Mouse (Mus musculus) stomach, embryonic 15.5 days (tissue): ENCODE data around the gene Fkbp4. TPM values are rescaled to one million over a fixed set of nuclear protein-coding genes. Genes with fewer than 3 reads are reported as not detected.

Experiments
- ATAC-seq: fragments of 200-750 bp; cut with Nextera tagmentation; 2 replicates; pipeline ENCODE4 v1.8.0; 2017; ENCODE audit warnings: low read depth, moderate number of reproducible peaks, moderate TSS enrichment; ENCODE audit not compliant: insufficient read depth, low FRiP score
- H3K27ac ChIP-seq: fragments of 300-500 bp; sonication (generic); 2 replicates; pipeline ENCODE4 v1.5.1; 2015; ENCODE audit warnings: mild to moderate bottlenecking, inconsistent platforms
- H3K27me3 ChIP-seq: fragments of 300-500 bp; sonication (generic); replicated peaks from 2 replicates; pipeline ENCODE4 v1.6.1; 2015; ENCODE audit warnings: inconsistent platforms
- H3K36me3 ChIP-seq: fragments of 300-500 bp; sonication (generic); 2 replicates; pipeline ENCODE4 v1.6.1; 2015; ENCODE audit warnings: inconsistent platforms
- H3K4me1 ChIP-seq: fragments of 300-500 bp; sonication (generic); 2 replicates; pipeline ENCODE4 v1.6.1; 2015; ENCODE audit warnings: inconsistent platforms
- H3K4me2 ChIP-seq: fragments of 300-500 bp; sonication (generic); 2 replicates; pipeline ENCODE4 v1.6.1; 2015; ENCODE audit warnings: mild to moderate bottlenecking, inconsistent platforms
- H3K4me3 ChIP-seq: fragments of 300-500 bp; sonication (generic); replicated peaks from 2 replicates; pipeline ENCODE4 v1.5.1; 2015; ENCODE audit warnings: inconsistent platforms
- H3K9ac ChIP-seq: fragments of 300-500 bp; sonication (generic); 2 replicates; pipeline ENCODE4 v1.6.1; 2015; ENCODE audit warnings: inconsistent platforms
- H3K9me3 ChIP-seq: fragments of 300-500 bp; sonication (generic); 2 replicates; pipeline ENCODE4 v1.6.1; 2016; ENCODE audit warnings: inconsistent platforms
- whole genome bisulfite sequencing: fragments of 180-500 bp; shearing (Covaris S2); methylation state at CpG from one replicate; pipeline ENCODE4 v1.1.7; 2015; 5-methylcytosine and 5-hydroxymethylcytosine counted together
- polyA plus RNA-seq: library from polyadenylated mRNA; unstranded; fragments of >200 nt; fragmentation: Nextera tagmentation; extraction: Ambion mirVana; gene quantifications from 2 replicates; pipeline ENCODE4 v1.2.1, GENCODE M21; 2015

Fkbp4 gene
- 407 and 470 TPM in 2 replicates for polyA plus RNA-seq

- under 1% methylated on average over 65 of the region's 67 CpGs for WGBS
- peak within 1 kb of the TSS; percentile 95 for H3K27ac ChIP-seq
- peak; percentile 95 for ATAC-seq
These were observed at the start of gene Fkbp4 for GRCm38 (mm10) chr6:128438317-128438870. TSS of gene Fkbp4 (minus strand) at chr6:128438677.

GRCm38 (mm10) chr6:128487736-128488135 is 49.3 kb upstream of the Fkbp4 start:
- H3K4me1 ChIP-seq, result no peaks in the 10 kb centered on the region
- no peak overlapping the region for H3K4me3 ChIP-seq
- ATAC-seq, result no peak
- H3K27me3 ChIP-seq, result no peaks in the 10 kb centered on the region
- no peak overlapping the region for H3K4me2 ChIP-seq
- no peaks in the 10 kb centered on the region for H3K36me3 ChIP-seq
- no peaks in the 10 kb centered on the region for H3K9me3 ChIP-seq
- H3K9ac ChIP-seq, result no peak overlapping the region
- WGBS, result 88% methylated on average over 11 of the region's 11 CpGs
- H3K27ac ChIP-seq, result no peak overlapping the region

More at GRCm38 (mm10) chr6:128438317-128438870, at the start of gene Fkbp4:
- Histone ChIP-seq H3K4me1 (peaks cover 7% of the 10 kb centered on the region; the same call in 1 of the 2 replicates), H3K4me3 (peak within 1 kb of the TSS; percentile 92), H3K4me2 (peak within 1 kb of the TSS; percentile 71), H3K36me3 (peaks cover 25% of the 10 kb centered on the region), H3K9me3 (no peaks in the 10 kb centered on the region), H3K27me3 (no peaks in the 10 kb centered on the region), H3K9ac (peak within 1 kb of the TSS; percentile 81)

- Histone ChIP-seq H3K27me3 (no peaks in the 10 kb centered on the region), H3K4me2 (peak overlapping the region; percentile 44), H3K27ac (no peak overlapping the region), H3K4me1 (no peaks in the 10 kb centered on the region), H3K9me3 (no peaks in the 10 kb centered on the region), H3K36me3 (no peaks in the 10 kb centered on the region), H3K4me3 (peak overlapping the region; percentile 17; the same call in 1 of the 2 replicates), H3K9ac (no peak overlapping the region)
- ATAC-seq, result peak; percentile 89
- 16% methylated on average over 26 of the region's 26 CpGs for WGBS
These were observed 41.3 kb upstream of the Fkbp4 start for GRCm38 (mm10) chr6:128479463-128480454.

- ATAC-seq, result no peak
- 26% methylated on average over 4 of the region's 4 CpGs for WGBS
- H3K27ac ChIP-seq, result no peak overlapping the region
These were observed 39.0 kb upstream of the Fkbp4 start for GRCm38 (mm10) chr6:128477495-128477894.

GRCm38 (mm10) chr6:128474112-128474511 is 35.6 kb upstream of the Fkbp4 start:
- H3K36me3 ChIP-seq, result no peaks in the 10 kb centered on the region
- H3K4me1 ChIP-seq, result no peaks in the 10 kb centered on the region
- H3K4me3 ChIP-seq, result no peak overlapping the region
- WGBS, result 78% methylated on average over 6 of the region's 6 CpGs
- no peaks in the 10 kb centered on the region for H3K9me3 ChIP-seq
- H3K27me3 ChIP-seq, result no peaks in the 10 kb centered on the region
- H3K9ac ChIP-seq, result no peak overlapping the region
- no peak overlapping the region for H3K27ac ChIP-seq
- H3K4me2 ChIP-seq, result no peak overlapping the region
- ATAC-seq, result no peak

More at GRCm38 (mm10) chr6:128477495-128477894, 39.0 kb upstream of the Fkbp4 start:
- no peaks in the 10 kb centered on the region for H3K36me3 ChIP-seq
- no peaks in the 10 kb centered on the region for H3K27me3 ChIP-seq
- H3K4me3 ChIP-seq, result no peak overlapping the region
- no peaks in the 10 kb centered on the region for H3K4me1 ChIP-seq
- no peak overlapping the region for H3K4me2 ChIP-seq
- no peak overlapping the region for H3K9ac ChIP-seq
- H3K9me3 ChIP-seq, result no peaks in the 10 kb centered on the region

- 8% methylated on average over 12 of the region's 12 CpGs for WGBS
- Histone ChIP-seq H3K36me3 (no peaks in the 10 kb centered on the region), H3K4me2 (no peak overlapping the region), H3K27me3 (no peaks in the 10 kb centered on the region), H3K4me3 (no peak overlapping the region), H3K4me1 (no peaks in the 10 kb centered on the region), H3K9ac (no peak overlapping the region), H3K9me3 (no peaks in the 10 kb centered on the region), H3K27ac (no peak overlapping the region)
- no peak for ATAC-seq
These were observed 31.0 kb upstream of the Fkbp4 start for GRCm38 (mm10) chr6:128469451-128469850.

- Histone ChIP-seq H3K27ac (no peak overlapping the region), H3K9me3 (no peaks in the 10 kb centered on the region), H3K27me3 (no peaks in the 10 kb centered on the region), H3K4me3 (no peak overlapping the region), H3K36me3 (no peaks in the 10 kb centered on the region), H3K4me1 (no peaks in the 10 kb centered on the region), H3K4me2 (no peak overlapping the region), H3K9ac (no peak overlapping the region)
- ATAC-seq, result no peak
- WGBS, result 51% methylated on average over 2 of the region's 2 CpGs
These were observed 28.8 kb upstream of the Fkbp4 start for GRCm38 (mm10) chr6:128467298-128467697.

- H3K27ac ChIP-seq, result no peak overlapping the region
- H3K9ac ChIP-seq, result no peak overlapping the region
- H3K4me3 ChIP-seq, result no peak overlapping the region
- H3K27me3 ChIP-seq, result no peaks in the 10 kb centered on the region
- H3K9me3 ChIP-seq, result no peaks in the 10 kb centered on the region
- H3K4me1 ChIP-seq, result no peaks in the 10 kb centered on the region
- H3K36me3 ChIP-seq, result no peaks in the 10 kb centered on the region
- no peak overlapping the region for H3K4me2 ChIP-seq
- 64% methylated on average over 3 of the region's 3 CpGs for WGBS
- no peak for ATAC-seq
These were observed 28.1 kb upstream of the Fkbp4 start for GRCm38 (mm10) chr6:128466563-128466962.

- Histone ChIP-seq H3K36me3 (no peaks in the 10 kb centered on the region), H3K4me3 (no peak overlapping the region), H3K9ac (no peak overlapping the region), H3K27me3 (no peaks in the 10 kb centered on the region), H3K4me2 (no peak overlapping the region), H3K27ac (no peak overlapping the region), H3K4me1 (no peaks in the 10 kb centered on the region), H3K9me3 (no peaks in the 10 kb centered on the region)
- 38% methylated on average over 7 of the region's 7 CpGs for WGBS
- no peak for ATAC-seq
These were observed 27.6 kb upstream of the Fkbp4 start for GRCm38 (mm10) chr6:128466043-128466442.

- Histone ChIP-seq H3K4me3 (no peak overlapping the region), H3K9me3 (no peaks in the 10 kb centered on the region), H3K4me2 (no peak overlapping the region), H3K27ac (no peak overlapping the region), H3K36me3 (no peaks in the 10 kb centered on the region), H3K9ac (no peak overlapping the region), H3K4me1 (no peaks in the 10 kb centered on the region), H3K27me3 (no peaks in the 10 kb centered on the region)
- no peak for ATAC-seq
- 80% methylated on average over 4 of the region's 4 CpGs for WGBS
These were observed 26.5 kb upstream of the Fkbp4 start for GRCm38 (mm10) chr6:128464996-128465395.

GRCm38 (mm10) chr6:128461606-128462005 is 23.1 kb upstream of the Fkbp4 start:
- no peaks in the 10 kb centered on the region for H3K36me3 ChIP-seq
- no peak for ATAC-seq
- no peak overlapping the region for H3K4me3 ChIP-seq
- no peaks in the 10 kb centered on the region for H3K9me3 ChIP-seq
- H3K27ac ChIP-seq, result no peak overlapping the region
- no peaks in the 10 kb centered on the region for H3K27me3 ChIP-seq
- no peak overlapping the region for H3K9ac ChIP-seq
- no peak overlapping the region for H3K4me2 ChIP-seq
- no peaks in the 10 kb centered on the region for H3K4me1 ChIP-seq
